Mouse (Mus musculus) limb, embryonic 12.5 days (tissue): ENCODE results near the gene L2hgdh. TPM values are rescaled to one million over a fixed set of nuclear protein-coding genes. Genes with fewer than 3 reads are reported as not detected.

Experiments
- ATAC-seq: fragments of 200-750 bp; cut with Nextera tagmentation; 2 replicates; pipeline ENCODE4 v1.8.0; 2017; ENCODE audit warnings: low read depth, moderate TSS enrichment; ENCODE audit not compliant: insufficient number of reproducible peaks, insufficient read depth, low FRiP score, low TSS enrichment
- H3K27ac ChIP-seq: fragments of 300-500 bp; sonication (generic); 2 replicates; pipeline ENCODE4 v1.5.1; 2016; ENCODE audit warnings: mild to moderate bottlenecking, moderate library complexity
- H3K27me3 ChIP-seq: fragments of 300-500 bp; sonication (generic); 2 replicates; pipeline ENCODE4 v1.6.1; 2016; ENCODE audit warnings: mild to moderate bottlenecking, moderate library complexity
- H3K36me3 ChIP-seq: fragments of 300-500 bp; sonication (generic); 2 replicates; pipeline ENCODE4 v1.6.1; 2016; ENCODE audit warnings: mild to moderate bottlenecking, moderate library complexity
- H3K4me1 ChIP-seq: fragments of 300-500 bp; sonication (generic); replicated peaks from 2 replicates; pipeline ENCODE4 v1.6.1; 2016
- H3K4me2 ChIP-seq: fragments of 300-500 bp; sonication (generic); 2 replicates; pipeline ENCODE4 v1.6.1; 2016; ENCODE audit warnings: mild to moderate bottlenecking, moderate library complexity
- H3K4me3 ChIP-seq: fragments of 300-500 bp; sonication (generic); replicated peaks from 2 replicates; pipeline ENCODE4 v1.5.1; 2016; ENCODE audit warnings: mild to moderate bottlenecking
- H3K9ac ChIP-seq: fragments of 300-500 bp; sonication (generic); replicated peaks from 2 replicates; pipeline ENCODE4 v1.6.1; 2016; ENCODE audit warnings: mild to moderate bottlenecking, moderate library complexity
- H3K9me3 ChIP-seq: fragments of 300-500 bp; sonication (generic); 2 replicates; pipeline ENCODE4 v1.6.1; 2016; ENCODE audit warnings: mild to moderate bottlenecking, moderate library complexity
- WGBS: fragments of 180-500 bp; shearing (Covaris S2); methylation state at CpG from one replicate; pipeline ENCODE4 v1.1.7; 2016; 5-methylcytosine and 5-hydroxymethylcytosine counted together
- polyA plus RNA-seq: library from polyadenylated mRNA; unstranded; fragments of >200 nt; fragmentation: Nextera tagmentation; extraction: Ambion mirVana; gene quantifications from 2 replicates; pipeline ENCODE4 v1.2.1, GENCODE M21; 2016

The L2hgdh gene
- polyA plus RNA-seq, 1 experiment from 2014 or later = 22.3 TPM

- Histone ChIP-seq H3K9me3 (no peaks in the 10 kb centered on the region), H3K27ac (no peak overlapping the region), H3K4me1 (peaks cover 7% of the 10 kb centered on the region; the same call in 1 of the 2 replicates), H3K36me3 (no peaks in the 10 kb centered on the region), H3K27me3 (no peaks in the 10 kb centered on the region), H3K9ac (no peak overlapping the region), H3K4me3 (no peak overlapping the region), H3K4me2 (no peak overlapping the region)
- 95% methylated on average over 1 of the region's 1 CpGs for WGBS
- no peak for ATAC-seq
Measured at GRCm38 (mm10) chr12:69729246-69729645, 4.6 kb upstream of the L2hgdh start.

GRCm38 (mm10) chr12:69724018-69724710 lies 509 bp downstream of the L2hgdh start:
- Histone ChIP-seq H3K9me3 (peaks cover 9% of the 10 kb centered on the region), H3K4me3 (peak overlapping the region; percentile 64), H3K27ac (peak overlapping the region; percentile 88; the same call in 1 of the 2 replicates), H3K9ac (peak overlapping the region; percentile 71), H3K27me3 (no peaks in the 10 kb centered on the region), H3K36me3 (peaks cover 21% of the 10 kb centered on the region), H3K4me2 (peak overlapping the region; percentile 87), H3K4me1 (peaks cover 15% of the 10 kb centered on the region)
- WGBS = 4% methylated on average over 24 of the region's 24 CpGs
- ATAC-seq = peak; percentile 13; the same call in 1 of the 2 replicates

GRCm38 (mm10) chr12:69723376-69723775 lies 1.3 kb downstream of the L2hgdh start:
- 62% methylated on average over 2 of the region's 2 CpGs for WGBS
- Histone ChIP-seq H3K4me1 (peaks cover 15% of the 10 kb centered on the region), H3K9ac (no peak overlapping the region), H3K36me3 (peaks cover 29% of the 10 kb centered on the region), H3K4me3 (peak overlapping the region; percentile 64), H3K27ac (no peak overlapping the region), H3K27me3 (no peaks in the 10 kb centered on the region), H3K4me2 (peak overlapping the region; percentile 87), H3K9me3 (peaks cover 16% of the 10 kb centered on the region)
- no peak for ATAC-seq

GRCm38 (mm10) chr12:69722857-69723256 lies 1.8 kb downstream of the L2hgdh start:
- Histone ChIP-seq H3K27ac (no peak overlapping the region), H3K36me3 (peaks cover 33% of the 10 kb centered on the region), H3K9me3 (peaks cover 20% of the 10 kb centered on the region), H3K4me2 (no peak overlapping the region), H3K27me3 (no peaks in the 10 kb centered on the region), H3K4me3 (no peak overlapping the region), H3K4me1 (peaks cover 15% of the 10 kb centered on the region), H3K9ac (no peak overlapping the region)
- WGBS = 86% methylated on average over 3 of the region's 3 CpGs
- no peak for ATAC-seq

GRCm38 (mm10) chr12:69713628-69714027 lies 11.0 kb downstream of the L2hgdh start:
- no peaks in the 10 kb centered on the region for H3K27me3 ChIP-seq
- H3K4me1 ChIP-seq = no peaks in the 10 kb centered on the region
- no peak overlapping the region for H3K4me2 ChIP-seq
- H3K4me3 ChIP-seq = no peak overlapping the region
- no peak for ATAC-seq
- H3K9ac ChIP-seq = no peak overlapping the region
- H3K9me3 ChIP-seq = peaks cover 7% of the 10 kb centered on the region; the same call in 1 of the 2 replicates
- H3K36me3 ChIP-seq = peaks cover 19% of the 10 kb centered on the region
- no peak overlapping the region for H3K27ac ChIP-seq

GRCm38 (mm10) chr12:69704799-69705458 lies 19.7 kb downstream of the L2hgdh start:
- 86% methylated on average over 11 of the region's 11 CpGs for WGBS
- H3K4me2 ChIP-seq = no peak overlapping the region
- no peak overlapping the region for H3K9ac ChIP-seq
- H3K9me3 ChIP-seq = no peaks in the 10 kb centered on the region
- H3K27ac ChIP-seq = no peak overlapping the region
- no peaks in the 10 kb centered on the region for H3K27me3 ChIP-seq
- H3K4me3 ChIP-seq = no peak overlapping the region
- peaks cover 11% of the 10 kb centered on the region; the same call in 1 of the 2 replicates for H3K36me3 ChIP-seq
- no peak for ATAC-seq
- H3K4me1 ChIP-seq = no peaks in the 10 kb centered on the region

- no peak overlapping the region for H3K4me3 ChIP-seq
- no peak for ATAC-seq
- H3K4me1 ChIP-seq = no peaks in the 10 kb centered on the region
- H3K9me3 ChIP-seq = no peaks in the 10 kb centered on the region
- 84% methylated on average over 6 of the region's 6 CpGs for WGBS
- H3K9ac ChIP-seq = no peak overlapping the region
- peaks cover 30% of the 10 kb centered on the region for H3K36me3 ChIP-seq
- no peaks in the 10 kb centered on the region for H3K27me3 ChIP-seq
- no peak overlapping the region for H3K27ac ChIP-seq
- H3K4me2 ChIP-seq = no peak overlapping the region
Measured at GRCm38 (mm10) chr12:69698352-69698751, 26.3 kb downstream of the L2hgdh start.

GRCm38 (mm10) chr12:69696746-69697145 lies 27.9 kb downstream of the L2hgdh start:
- WGBS = 73% methylated on average over 5 of the region's 5 CpGs
- no peaks in the 10 kb centered on the region for H3K4me1 ChIP-seq
- H3K4me2 ChIP-seq = no peak overlapping the region
- H3K27ac ChIP-seq = no peak overlapping the region
- no peak for ATAC-seq
- H3K27me3 ChIP-seq = no peaks in the 10 kb centered on the region
- peaks cover 27% of the 10 kb centered on the region for H3K36me3 ChIP-seq
- H3K4me3 ChIP-seq = no peak overlapping the region
- H3K9me3 ChIP-seq = no peaks in the 10 kb centered on the region
- no peak overlapping the region for H3K9ac ChIP-seq

- WGBS = 85% methylated on average over 17 of the region's 17 CpGs
- Histone ChIP-seq H3K4me2 (no peak overlapping the region), H3K27ac (no peak overlapping the region), H3K36me3 (peaks cover 14% of the 10 kb centered on the region), H3K4me3 (no peak overlapping the region), H3K4me1 (no peaks in the 10 kb centered on the region), H3K9me3 (no peaks in the 10 kb centered on the region), H3K9ac (no peak overlapping the region), H3K27me3 (no peaks in the 10 kb centered on the region)
- ATAC-seq = no peak
Measured at GRCm38 (mm10) chr12:69693471-69693870, 31.2 kb downstream of the L2hgdh start.

- H3K27ac ChIP-seq = no peak overlapping the region
- H3K9ac ChIP-seq = no peak overlapping the region
- H3K27me3 ChIP-seq = no peaks in the 10 kb centered on the region
- H3K4me3 ChIP-seq = no peak overlapping the region
- no peaks in the 10 kb centered on the region for H3K4me1 ChIP-seq
- ATAC-seq = no peak
- H3K4me2 ChIP-seq = no peak overlapping the region
- WGBS = 92% methylated on average over 4 of the region's 4 CpGs
- H3K36me3 ChIP-seq = peaks cover 13% of the 10 kb centered on the region; the same call in 1 of the 2 replicates
- H3K9me3 ChIP-seq = no peaks in the 10 kb centered on the region
Measured at GRCm38 (mm10) chr12:69690714-69691113, 34.0 kb downstream of the L2hgdh start.

GRCm38 (mm10) chr12:69689094-69689493 lies 35.6 kb downstream of the L2hgdh start:
- Histone ChIP-seq H3K9me3 (no peaks in the 10 kb centered on the region), H3K9ac (no peak overlapping the region), H3K27ac (no peak overlapping the region), H3K36me3 (peaks cover 7% of the 10 kb centered on the region; the same call in 1 of the 2 replicates), H3K4me2 (no peak overlapping the region), H3K4me3 (no peak overlapping the region), H3K27me3 (no peaks in the 10 kb centered on the region), H3K4me1 (no peaks in the 10 kb centered on the region)
- ATAC-seq = no peak
